ENCODE assay signal across 8 mouse cellular contexts in genomic region chr8:120227578-120227876, GRCm38 (mm10). TPM values are rescaled to one million over a fixed set of nuclear protein-coding genes. Genes with fewer than 3 reads are reported as not detected.
A peak's percentile ranks its signal among the peaks of the same experiment; 100 is the strongest.
DNase-seq lines count a peak whose midpoint lies in the region; ATAC-seq and TF ChIP-seq lines count a peak whose summit lies in the region.
"Had no signal": no experiment of that assay in that cellular context is flagged by ENCODE, and none has a peak within 500 bp of the region (broad histone marks: within the 10 kb centered on the region; RNA-seq: fewer than 3 reads in every experiment).

No protein-coding gene starts in this region.

- ATAC-seq in liver, embryonic 11.5 days (replicated peaks; ENCODE audit: low FRiP score), result no peak
- ATAC-seq in liver, embryonic 12.5 days, result no peak
- no peak for ATAC-seq in forebrain, embryonic 11.5 days (replicated peaks; ENCODE audit: low FRiP score)
- ATAC-seq in intestine, embryonic 16.5 days, result 0 out of 2 replicates have a peak, but pooled peaks have one; percentile 8

- no peak for DNase-seq in liver, embryonic 11.5 days (ENCODE audit: low spot score)
- no peak for DNase-seq in forebrain, embryonic 11.5 days (ENCODE audit: low spot score)
- no peak for DNase-seq in cerebellum, adult 2 months
- DNase-seq in cerebellum, adult 9-10 months, result no peak

- no peak overlapping the region for H3K9ac ChIP-seq in liver, embryonic 11.5 days (ENCODE audit: low read depth, low read length)
- no peak overlapping the region for H3K9ac ChIP-seq in liver, embryonic 12.5 days
- H3K9ac ChIP-seq in forebrain, embryonic 11.5 days (ENCODE audit: low read length), result peak overlapping the region; percentile 57
- peak overlapping the region; percentile 44; the same call in 1 of the 2 replicates for H3K9ac ChIP-seq in intestine, embryonic 16.5 days (ENCODE audit: low read depth, low read length)
- H3K9ac ChIP-seq: liver, embryonic 14.5 days had no signal

- H3K4me1 ChIP-seq in liver, embryonic 11.5 days (replicated peaks; ENCODE audit: control insufficient read depth, insufficient read depth, low read length), result peaks cover 32% of the 10 kb centered on the region
- peaks cover 32% of the 10 kb centered on the region for H3K4me1 ChIP-seq in liver, embryonic 12.5 days
- peaks cover 69% of the 10 kb centered on the region for H3K4me1 ChIP-seq in forebrain, embryonic 11.5 days (replicated peaks; ENCODE audit: control insufficient read depth, insufficient read depth, low read length)
- peaks cover 65% of the 10 kb centered on the region for H3K4me1 ChIP-seq in intestine, embryonic 16.5 days (ENCODE audit: control insufficient read depth, insufficient read depth, low read length)
- H3K4me1 ChIP-seq in olfactory bulb, adult 2 months (ENCODE audit: control insufficient read depth, insufficient read depth, low read length), result peaks cover 69% of the 10 kb centered on the region
- H3K4me1 ChIP-seq in cerebellum, adult 2 months (ENCODE audit: control insufficient read depth, insufficient read depth, low read length), result peaks cover 14% of the 10 kb centered on the region

- TF ChIP-seq CTCF in olfactory bulb, adult 2 months (IDR thresholded peaks at IDR 0.05; ENCODE audit: insufficient read depth, low read depth, low read length), result no peak
- no peak for TF ChIP-seq CTCF in cerebellum, adult 2 months (IDR thresholded peaks at IDR 0.05; ENCODE audit: borderline replicate concordance, insufficient read depth, low read depth, low read length)

- no peaks in the 10 kb centered on the region for H3K36me3 ChIP-seq in liver, embryonic 11.5 days (ENCODE audit: control insufficient read depth, insufficient read depth, low read length)
- no peaks in the 10 kb centered on the region for H3K36me3 ChIP-seq in liver, embryonic 12.5 days
- no peaks in the 10 kb centered on the region for H3K36me3 ChIP-seq in forebrain, embryonic 11.5 days (ENCODE audit: control insufficient read depth, insufficient read depth, low read length)
- no peaks in the 10 kb centered on the region for H3K36me3 ChIP-seq in intestine, embryonic 16.5 days (ENCODE audit: control insufficient read depth, insufficient read depth, low read length)

- peak overlapping the region; percentile 81 for H3K4me2 ChIP-seq in liver, embryonic 11.5 days
- no peak overlapping the region for H3K4me2 ChIP-seq in liver, embryonic 12.5 days
- peak overlapping the region; percentile 98 for H3K4me2 ChIP-seq in forebrain, embryonic 11.5 days (ENCODE audit: low read depth, low read length, severe bottlenecking)
- peak overlapping the region; percentile 97 for H3K4me2 ChIP-seq in intestine, embryonic 16.5 days (ENCODE audit: low read depth, low read length)

- H3K27me3 ChIP-seq in liver, embryonic 11.5 days (replicated peaks; ENCODE audit: control insufficient read depth, insufficient read depth, low read length), result peaks cover 66% of the 10 kb centered on the region
- H3K27me3 ChIP-seq in liver, embryonic 12.5 days (replicated peaks), result peaks cover 82% of the 10 kb centered on the region
- H3K27me3 ChIP-seq in forebrain, embryonic 11.5 days (ENCODE audit: control insufficient read depth, insufficient read depth, low read length), result peaks cover 13% of the 10 kb centered on the region
- peaks cover 21% of the 10 kb centered on the region; the same call in 1 of the 2 replicates for H3K27me3 ChIP-seq in intestine, embryonic 16.5 days (replicated peaks; ENCODE audit: control insufficient read depth, insufficient read depth, low read length)
- H3K27me3 ChIP-seq in cerebellum, adult 2 months (ENCODE audit: control insufficient read depth, insufficient read depth, low read length), result no peaks in the 10 kb centered on the region

- TF ChIP-seq POLR2A in olfactory bulb, adult 2 months (IDR thresholded peaks at IDR 0.05; ENCODE audit: insufficient read depth, low read depth, low read length), result no peak
- no peak for TF ChIP-seq POLR2A in cerebellum, adult 2 months (IDR thresholded peaks at IDR 0.05; ENCODE audit: borderline replicate concordance, insufficient read depth, low read length)

- H3K27ac ChIP-seq in liver, embryonic 11.5 days (ENCODE audit: low read depth, low read length), result peak overlapping the region; percentile 5; the same call in 1 of the 2 replicates
- no peak overlapping the region for H3K27ac ChIP-seq in liver, embryonic 12.5 days
- peak overlapping the region; percentile 72; the same call in 1 of the 2 replicates for H3K27ac ChIP-seq in forebrain, embryonic 11.5 days (ENCODE audit: low read depth, low read length)
- H3K27ac ChIP-seq in intestine, embryonic 16.5 days (ENCODE audit: low read length), result peak overlapping the region; percentile 64
- peak overlapping the region; percentile 58 for H3K27ac ChIP-seq in olfactory bulb, adult 2 months (ENCODE audit: insufficient read depth, low read depth, low read length)
- no peak overlapping the region for H3K27ac ChIP-seq in cerebellum, adult 2 months (ENCODE audit: insufficient read depth, low read length)
- H3K27ac ChIP-seq: liver, embryonic 14.5 days had no signal

- H3K4me3 ChIP-seq in liver, embryonic 11.5 days (ENCODE audit: low read depth, low read length), result no peak overlapping the region
- no peak overlapping the region for H3K4me3 ChIP-seq in liver, embryonic 12.5 days
- H3K4me3 ChIP-seq in forebrain, embryonic 11.5 days (ENCODE audit: low read depth, low read length), result peak overlapping the region; percentile 63; the same call in 1 of the 2 replicates
- H3K4me3 ChIP-seq in intestine, embryonic 16.5 days (ENCODE audit: low read length), result peak overlapping the region; percentile 65
- peak overlapping the region; percentile 20; the same call in 1 of the 2 replicates for H3K4me3 ChIP-seq in olfactory bulb, adult 2 months (ENCODE audit: insufficient read depth, low read depth, low read length)
- H3K4me3 ChIP-seq in cerebellum, adult 2 months (replicated peaks; ENCODE audit: insufficient read depth, low read depth, low read length), result no peak overlapping the region

- no peaks in the 10 kb centered on the region for H3K9me3 ChIP-seq in liver, embryonic 11.5 days (ENCODE audit: control insufficient read depth, low read length)
- no peaks in the 10 kb centered on the region for H3K9me3 ChIP-seq in liver, embryonic 12.5 days (replicated peaks)
- H3K9me3 ChIP-seq in forebrain, embryonic 11.5 days (ENCODE audit: control insufficient read depth, low read length), result no peaks in the 10 kb centered on the region
- no peaks in the 10 kb centered on the region for H3K9me3 ChIP-seq in intestine, embryonic 16.5 days (ENCODE audit: control insufficient read depth, low read length)

RNA-seq across cellular contexts. Expression of gene Gse1, which starts 0.7 kb away (rescaled TPM):
- polyA plus RNA-seq in liver, embryonic 11.5 days (2014; fragmentation: Nextera tagmentation; extraction: Ambion mirVana), result 23.1 and 25.3 TPM in 2 replicates
- 14.5 and 15.9 TPM in 2 replicates for polyA plus RNA-seq in liver, embryonic 12.5 days (2016; fragmentation: Nextera tagmentation; extraction: Ambion mirVana)
- 22.2 and 23.6 TPM in 2 replicates for polyA plus RNA-seq in forebrain, embryonic 11.5 days (2014; fragmentation: Nextera tagmentation; extraction: Ambion mirVana)
- polyA plus RNA-seq in intestine, embryonic 16.5 days (2015; fragmentation: Nextera tagmentation; extraction: Ambion mirVana), result 7.3 and 8.3 TPM in 2 replicates
- polyA plus RNA-seq in olfactory bulb, adult 2 months (2012; ENCODE audit: insufficient read depth, insufficient read length, low replicate concordance, missing spikeins), result 42.5 and 91.1 TPM in 2 replicates
- 52.4 and 58.4 TPM in 2 replicates for polyA plus RNA-seq in cerebellum, adult 2 months (2012; rRNA removed)

RNA-seq across cellular contexts. Expression of gene Fam92b, which starts 50.3 kb away (rescaled TPM):
- polyA plus RNA-seq in liver, embryonic 11.5 days (2014; fragmentation: Nextera tagmentation; extraction: Ambion mirVana), result 0.27 TPM in 1 of 2 replicates, not detected in the other
- not detected in 2 replicates for polyA plus RNA-seq in liver, embryonic 12.5 days (2016; fragmentation: Nextera tagmentation; extraction: Ambion mirVana)
- polyA plus RNA-seq in forebrain, embryonic 11.5 days (2014; fragmentation: Nextera tagmentation; extraction: Ambion mirVana), result 2.0 and 2.1 TPM in 2 replicates
- polyA plus RNA-seq in intestine, embryonic 16.5 days (2015; fragmentation: Nextera tagmentation; extraction: Ambion mirVana), result 0.55 and 0.67 TPM in 2 replicates
- not detected in 2 replicates for polyA plus RNA-seq in olfactory bulb, adult 2 months (2012; ENCODE audit: insufficient read depth, insufficient read length, low replicate concordance, missing spikeins)
- 1.8 and 3.3 TPM in 2 replicates for polyA plus RNA-seq in cerebellum, adult 2 months (2012; rRNA removed)
- polyA plus RNA-seq: liver, embryonic 14.5 days had no signal

Comparison
In these comparisons a context has a peak if more than half of its experiments do, and no peak if none do; other contexts are left out.
1. H3K27ac ChIP-seq: peak in liver, embryonic 11.5 days (single experiment), forebrain, embryonic 11.5 days (single experiment), intestine, embryonic 16.5 days (single experiment) and olfactory bulb, adult 2 months (single experiment); none in liver, embryonic 12.5 days (single experiment) and cerebellum, adult 2 months (single experiment).
2. H3K4me3 ChIP-seq: peak in forebrain, embryonic 11.5 days (single experiment), intestine, embryonic 16.5 days (single experiment) and olfactory bulb, adult 2 months (single experiment); none in liver, embryonic 11.5 days (single experiment), liver, embryonic 12.5 days (single experiment) and cerebellum, adult 2 months (single experiment).
3. H3K9ac ChIP-seq: peak in forebrain, embryonic 11.5 days (single experiment) and intestine, embryonic 16.5 days (single experiment); none in liver, embryonic 11.5 days (single experiment) and liver, embryonic 12.5 days (single experiment).